Mouse (Mus musculus): ENCODE results near the gene Unc79.

GRCm38 (mm10) chr12:103109301-103109700, 160.6 kb downstream of the Unc79 start:
- TF ChIP-seq CTCF (IDR thresholded peaks at IDR 0.05; ENCODE audit: low read depth, low read length) = no peak
- TF ChIP-seq POLR2A (IDR thresholded peaks at IDR 0.05; ENCODE audit: extremely low read depth, insufficient read depth, low read length) = no peak
